Mouse (Mus musculus): ENCODE results near the gene Zfp688. TPM values are rescaled to one million over a fixed set of nuclear protein-coding genes. Genes with fewer than 3 reads are reported as not detected.
A peak's percentile ranks its signal among the peaks of the same experiment; 100 is the strongest.
"Not testable (repeated sequence)": the region's sequence is repeated elsewhere in the genome, so short reads cannot be mapped to it uniquely, and the experiment has no call there.

Zfp688 gene
- total RNA-seq (2015; ENCODE audit: low replicate concordance), result 8.4 and 26.9 TPM in 2 replicates
- total RNA-seq (2017; ENCODE audit: low replicate concordance), result 1.0 and 3.5 TPM in 2 replicates

DNA sequence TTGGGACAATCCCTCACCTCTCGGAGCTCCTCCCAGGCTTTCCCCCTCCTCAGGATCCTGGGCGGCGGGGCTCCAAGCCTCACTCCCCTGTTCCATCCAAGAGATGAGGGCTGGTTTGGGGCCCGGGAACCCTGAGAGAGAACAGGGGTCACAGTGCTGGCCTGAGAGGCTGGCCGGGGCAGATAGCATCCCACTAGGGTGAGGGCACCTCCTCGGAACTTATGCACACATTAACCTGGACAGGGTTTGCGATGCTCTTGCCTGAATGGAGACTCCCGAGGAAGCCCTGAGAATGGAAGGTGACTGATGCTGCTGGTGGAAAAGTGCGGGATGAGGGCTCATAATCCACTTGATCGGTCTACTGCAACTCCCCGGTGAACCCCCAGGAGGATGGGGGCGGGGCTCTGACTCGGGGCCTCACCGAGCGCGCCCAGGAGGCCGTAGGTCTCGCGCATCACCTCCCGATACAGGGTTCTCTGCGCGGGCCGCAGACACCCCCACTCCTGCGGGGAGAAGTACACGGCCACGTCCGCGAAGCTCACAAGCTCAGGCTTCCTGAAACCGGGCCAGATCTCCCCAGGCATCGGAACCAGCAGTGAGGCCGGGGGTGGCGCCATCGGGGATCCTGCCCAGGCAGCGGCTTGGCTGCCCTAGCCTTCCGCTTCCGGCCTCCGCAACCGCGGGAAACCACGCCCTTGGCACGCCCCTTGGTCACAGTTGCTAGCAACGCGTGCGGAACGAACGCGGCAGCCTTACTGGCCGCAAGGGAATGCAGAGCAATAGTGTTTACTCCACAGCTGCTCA, at the start of gene Zfp688:
TSS of gene Zfp688 (minus strand) at position 681 of the 804 bp plus-strand sequence.
- ATAC-seq (replicated peaks; ENCODE audit: low FRiP score, poor library complexity, severe bottlenecking), result peak; percentile 91

DNA sequence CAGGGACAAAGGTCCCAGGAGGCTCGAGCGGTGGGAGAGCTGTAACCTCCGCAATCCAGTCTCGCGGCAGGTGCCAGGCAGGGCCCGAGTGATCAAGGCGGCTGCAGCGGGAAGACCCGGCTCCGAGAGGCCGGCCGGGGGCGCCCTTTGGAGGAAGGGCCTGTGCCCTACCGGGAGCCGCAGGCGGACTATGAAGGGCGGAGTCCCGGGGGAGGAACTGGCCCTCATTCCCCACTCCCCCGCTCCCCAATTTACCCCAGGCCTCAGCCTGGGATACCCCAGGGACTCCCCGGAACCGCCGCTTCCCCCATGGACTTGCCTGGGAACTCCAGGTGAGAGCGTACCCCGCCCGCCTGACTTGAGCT, 49.8 kb upstream of the Zfp688 start:
- ATAC-seq (replicated peaks; ENCODE audit: low FRiP score, poor library complexity, severe bottlenecking), result peak; percentile 38

DNA sequence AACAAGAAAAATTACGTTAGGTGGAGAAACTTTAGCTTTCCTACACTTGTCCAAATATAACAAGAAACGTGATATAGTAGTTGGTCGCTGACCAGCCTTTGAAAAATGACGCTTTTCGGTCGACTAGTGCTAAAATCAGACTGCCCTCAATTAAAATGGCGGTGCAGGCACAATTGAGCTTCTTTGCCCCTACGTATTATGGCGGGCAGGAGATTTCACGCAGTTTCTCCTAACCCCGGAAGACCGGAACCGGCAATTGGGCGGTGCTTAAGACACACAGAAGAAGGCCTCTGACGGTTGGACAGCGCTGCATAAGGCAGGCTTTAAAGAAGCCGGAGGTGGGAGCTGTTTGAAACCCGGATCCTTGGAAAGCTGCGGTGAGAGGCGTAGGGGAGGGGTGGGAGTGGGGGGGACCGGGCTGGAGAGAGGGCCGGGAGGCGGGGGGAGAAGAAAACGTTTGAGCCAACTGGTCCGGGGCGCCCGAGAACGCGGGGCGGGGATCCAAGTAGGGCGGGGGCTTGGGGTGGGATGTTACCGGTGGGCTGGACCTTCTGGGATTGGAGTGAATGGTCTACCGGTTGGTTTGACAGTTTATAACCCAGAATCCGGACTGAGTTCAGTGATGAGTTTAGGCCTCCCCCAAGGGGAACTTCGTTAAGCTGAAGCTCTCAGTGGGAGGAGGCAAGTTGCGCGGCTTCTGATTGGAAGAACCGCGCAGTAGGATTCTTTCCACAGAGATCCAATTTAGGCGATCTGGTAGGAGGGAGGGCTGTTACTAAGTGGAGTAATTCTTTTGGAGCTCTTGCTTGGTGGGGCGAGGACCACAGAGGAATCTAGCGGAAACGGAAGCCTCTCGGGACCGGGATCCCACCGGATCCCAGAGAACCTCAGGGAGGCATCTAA, 49.1 kb upstream of the Zfp688 start:
- ATAC-seq (replicated peaks; ENCODE audit: low FRiP score, poor library complexity, severe bottlenecking), result peak; percentile 88

DNA sequence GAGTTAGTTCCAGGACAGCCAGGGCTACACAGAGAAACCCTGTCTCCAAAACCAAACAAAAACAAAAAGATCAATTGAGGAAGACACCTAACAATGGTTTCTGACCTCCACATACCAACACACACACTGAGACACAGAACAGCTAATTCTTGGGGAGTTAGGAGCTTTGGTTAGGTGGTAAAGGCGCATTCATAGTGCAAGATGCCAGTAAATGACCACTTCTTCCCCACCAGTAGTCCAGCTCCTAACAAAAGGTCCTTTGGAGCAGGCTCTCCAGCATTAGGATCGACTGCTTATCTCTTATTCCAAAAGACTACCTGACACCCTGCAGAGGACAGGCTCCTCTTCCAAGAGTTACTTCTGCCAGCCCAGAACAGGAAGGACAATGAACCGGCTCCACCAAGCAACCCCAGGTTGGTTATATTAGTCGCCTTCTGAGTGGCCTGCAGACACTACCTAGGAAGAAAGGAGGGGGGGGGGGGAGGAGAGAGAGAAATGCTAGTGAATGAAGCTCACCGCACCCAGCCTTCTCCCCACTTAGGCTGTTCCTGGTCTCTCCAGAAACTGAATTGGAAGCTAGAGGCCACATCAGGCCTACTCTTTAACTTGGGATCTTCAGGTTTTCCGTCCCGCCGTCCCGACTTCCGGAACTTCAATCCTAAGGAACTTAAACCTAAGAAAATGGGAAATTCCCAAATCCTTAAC, 48.3 kb upstream of the Zfp688 start:
- peak; percentile 48 for ATAC-seq (replicated peaks; ENCODE audit: low FRiP score, poor library complexity, severe bottlenecking)

DNA sequence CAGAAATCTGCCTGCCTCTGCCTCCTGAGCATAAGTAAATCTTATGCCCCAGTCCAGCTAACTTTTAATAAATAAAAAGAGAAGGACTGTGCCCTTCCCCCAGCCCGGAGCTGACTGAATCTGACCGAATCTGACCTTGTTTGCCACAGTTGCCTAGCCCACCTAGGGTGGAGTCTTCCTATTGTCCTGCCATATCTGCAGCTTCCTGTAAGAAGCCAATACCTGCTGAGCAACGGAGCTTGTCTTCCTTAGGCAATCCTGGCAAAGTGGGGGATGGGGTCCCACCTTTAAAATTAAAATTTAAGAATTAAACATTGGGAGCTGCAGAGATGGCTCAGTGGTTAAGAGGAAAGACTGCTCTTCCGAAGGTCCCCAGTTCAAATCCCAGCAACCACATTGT, 44.7 kb upstream of the Zfp688 start:
- no peak for ATAC-seq (replicated peaks; ENCODE audit: low FRiP score, poor library complexity, severe bottlenecking)

DNA sequence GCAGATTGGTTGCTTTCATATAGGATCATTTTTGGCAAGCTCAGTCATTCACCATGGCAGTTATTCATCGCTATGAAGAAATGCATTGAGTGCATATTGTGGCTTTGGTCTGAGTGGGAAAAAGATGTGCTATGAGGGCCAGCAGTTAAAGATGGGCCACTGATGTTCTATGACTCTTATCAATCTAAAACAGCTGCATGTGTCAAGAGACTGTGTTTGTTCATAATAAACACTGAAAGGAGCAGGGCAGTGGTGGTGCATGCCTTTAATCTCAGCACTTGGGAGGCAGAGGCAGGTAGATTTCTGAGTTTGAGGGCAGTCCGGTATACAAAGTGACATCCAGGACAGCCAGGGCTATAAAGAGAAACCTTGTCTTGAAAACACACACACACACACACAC, 43.8 kb upstream of the Zfp688 start:
- 0 out of 2 replicates have a peak, but pooled peaks have one; percentile 51 for ATAC-seq (replicated peaks; ENCODE audit: low FRiP score, poor library complexity, severe bottlenecking)

DNA sequence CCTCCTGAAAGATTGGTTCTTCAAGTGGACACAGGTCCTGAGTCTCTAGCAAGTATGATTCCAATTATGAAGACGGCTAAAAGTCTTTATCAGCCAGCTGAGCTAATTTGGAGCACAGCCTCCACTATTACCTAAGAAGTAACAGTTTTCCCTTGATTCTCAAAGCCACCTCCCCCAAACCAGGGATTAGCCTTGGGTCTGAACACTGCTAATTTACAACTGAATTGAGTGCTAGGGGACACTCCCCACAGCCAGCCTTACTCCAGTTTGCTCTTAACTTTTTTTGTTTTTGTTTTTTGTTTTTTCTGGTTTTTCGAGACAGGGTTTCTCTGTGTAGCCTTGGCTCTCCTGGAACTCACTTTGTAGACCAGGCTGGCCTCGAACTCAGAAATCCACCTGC, 43.3 kb upstream of the Zfp688 start:
- ATAC-seq (replicated peaks; ENCODE audit: low FRiP score, poor library complexity, severe bottlenecking), result no peak

DNA sequence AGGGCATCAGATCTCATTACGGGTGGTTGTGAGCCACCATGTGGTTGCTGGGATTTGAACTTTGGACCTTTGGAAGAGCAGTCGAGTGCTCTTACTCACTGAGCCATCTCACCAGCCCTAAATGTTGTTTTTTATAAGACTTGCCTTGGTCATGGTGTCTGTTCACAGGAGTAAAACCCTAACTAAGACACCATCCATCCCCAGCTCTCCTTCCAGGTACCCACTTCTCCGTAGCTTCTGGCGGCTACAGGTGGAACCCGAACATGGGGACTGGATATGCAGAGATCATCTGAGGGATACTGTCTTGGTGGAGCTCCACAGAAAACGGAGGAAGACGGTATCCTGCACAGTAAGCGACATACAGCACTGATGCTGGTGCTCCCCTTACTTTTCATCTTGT, 37.4 kb upstream of the Zfp688 start, which contains the start of gene Prr14:
TSS of gene Prr14 (plus strand) at position 301 of the 400 bp plus-strand sequence.
- 0 out of 2 replicates have a peak, but pooled peaks have one; percentile 56 for ATAC-seq (replicated peaks; ENCODE audit: low FRiP score, poor library complexity, severe bottlenecking)

DNA sequence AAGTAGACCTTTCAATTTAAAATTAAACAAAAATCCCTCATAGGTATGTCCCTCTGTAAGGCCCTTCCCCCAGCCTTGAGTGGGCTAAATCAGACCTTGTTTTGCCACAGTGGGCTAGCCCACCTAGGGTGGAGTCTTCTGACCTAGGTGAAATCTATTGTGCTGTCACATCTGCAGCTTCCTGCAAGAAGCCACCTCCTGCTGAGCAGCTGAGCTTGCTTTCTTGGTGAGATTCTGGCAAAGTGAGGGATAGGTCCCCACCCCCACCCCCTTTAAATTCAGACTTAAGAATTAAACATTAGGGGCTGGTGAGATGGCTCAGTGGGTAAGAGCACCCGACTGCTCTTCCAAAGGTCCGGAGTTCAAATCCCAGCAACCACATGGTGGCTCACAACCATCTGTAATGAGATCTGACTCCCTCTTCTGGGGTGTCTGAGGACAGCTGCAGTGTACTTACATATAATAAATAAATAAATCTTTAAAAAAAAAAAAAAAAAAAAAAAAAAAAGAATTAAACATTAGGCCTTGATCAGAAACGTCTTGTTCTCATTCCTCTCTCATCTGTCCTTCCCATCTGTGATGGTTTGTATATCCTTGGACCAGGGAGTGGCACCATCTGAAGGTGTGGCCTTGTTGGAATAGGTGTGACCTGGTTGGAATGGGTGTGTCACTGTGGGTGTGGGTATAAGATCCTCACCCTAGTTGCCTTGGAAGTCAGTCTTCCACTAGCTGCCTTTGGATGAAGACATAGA, 36.7 kb upstream of the Zfp688 start:
- not testable (repeated sequence) for ATAC-seq (replicated peaks; ENCODE audit: low FRiP score, poor library complexity, severe bottlenecking)

DNA sequence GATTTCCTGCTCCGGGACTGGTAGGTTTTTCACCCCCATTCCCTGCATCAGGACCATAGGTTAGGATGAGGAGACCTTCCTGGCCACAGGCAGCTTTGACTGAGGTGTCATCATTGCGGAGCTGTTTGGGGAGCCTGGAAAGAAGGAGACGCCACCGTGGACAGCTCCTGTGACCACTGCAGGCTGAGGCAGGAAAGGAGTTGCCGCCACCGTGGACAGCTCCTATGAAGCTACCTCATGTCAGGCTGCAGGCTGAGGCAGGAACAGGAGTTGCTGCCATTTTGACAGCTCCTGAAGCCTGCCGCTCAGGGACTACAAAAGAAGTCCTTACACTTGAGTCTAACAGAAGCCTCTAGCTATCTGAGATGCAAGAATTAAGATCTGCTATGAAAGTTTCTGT, 33.0 kb upstream of the Zfp688 start:
- no peak for ATAC-seq (replicated peaks; ENCODE audit: low FRiP score, poor library complexity, severe bottlenecking)

DNA sequence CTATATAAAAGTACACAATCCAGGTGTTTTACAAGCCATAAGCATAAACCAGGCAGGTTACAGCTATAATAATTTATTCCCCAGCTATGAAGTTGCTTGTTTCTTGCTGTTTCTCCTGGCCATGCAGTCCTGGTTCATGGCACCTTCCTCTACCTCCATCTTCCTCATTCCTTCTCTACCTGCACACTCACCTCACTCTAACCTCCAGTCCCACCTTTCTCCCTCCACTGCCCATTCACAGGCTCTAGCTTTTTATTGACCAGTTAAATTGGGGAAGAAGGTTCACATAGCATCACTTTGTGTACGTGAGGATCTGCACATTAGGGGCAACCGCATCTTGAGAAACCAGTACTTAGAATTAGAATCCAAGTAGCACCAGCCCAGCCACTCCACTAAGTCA, 31.2 kb upstream of the Zfp688 start:
- no peak for ATAC-seq (replicated peaks; ENCODE audit: low FRiP score, poor library complexity, severe bottlenecking)

DNA sequence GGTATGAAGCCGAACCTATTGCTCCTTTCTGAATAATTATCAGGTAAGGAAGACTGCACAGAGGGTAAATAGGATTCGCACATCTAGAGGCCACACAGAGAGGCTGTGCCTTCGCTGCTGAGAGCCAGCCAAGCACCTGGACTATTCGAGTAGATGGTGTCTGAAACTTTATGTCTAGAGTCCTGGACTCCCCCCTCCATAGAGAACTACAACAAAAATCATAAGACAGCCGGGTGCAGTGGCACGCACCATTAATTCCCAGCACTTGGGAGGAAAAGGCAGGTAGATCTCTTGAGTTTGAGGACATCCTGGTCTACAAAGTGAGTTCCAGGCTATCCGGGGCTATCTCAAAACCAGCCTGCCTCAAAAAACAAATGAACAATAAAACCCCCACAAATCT, 28.1 kb upstream of the Zfp688 start:
- no peak for ATAC-seq (replicated peaks; ENCODE audit: low FRiP score, poor library complexity, severe bottlenecking)

DNA sequence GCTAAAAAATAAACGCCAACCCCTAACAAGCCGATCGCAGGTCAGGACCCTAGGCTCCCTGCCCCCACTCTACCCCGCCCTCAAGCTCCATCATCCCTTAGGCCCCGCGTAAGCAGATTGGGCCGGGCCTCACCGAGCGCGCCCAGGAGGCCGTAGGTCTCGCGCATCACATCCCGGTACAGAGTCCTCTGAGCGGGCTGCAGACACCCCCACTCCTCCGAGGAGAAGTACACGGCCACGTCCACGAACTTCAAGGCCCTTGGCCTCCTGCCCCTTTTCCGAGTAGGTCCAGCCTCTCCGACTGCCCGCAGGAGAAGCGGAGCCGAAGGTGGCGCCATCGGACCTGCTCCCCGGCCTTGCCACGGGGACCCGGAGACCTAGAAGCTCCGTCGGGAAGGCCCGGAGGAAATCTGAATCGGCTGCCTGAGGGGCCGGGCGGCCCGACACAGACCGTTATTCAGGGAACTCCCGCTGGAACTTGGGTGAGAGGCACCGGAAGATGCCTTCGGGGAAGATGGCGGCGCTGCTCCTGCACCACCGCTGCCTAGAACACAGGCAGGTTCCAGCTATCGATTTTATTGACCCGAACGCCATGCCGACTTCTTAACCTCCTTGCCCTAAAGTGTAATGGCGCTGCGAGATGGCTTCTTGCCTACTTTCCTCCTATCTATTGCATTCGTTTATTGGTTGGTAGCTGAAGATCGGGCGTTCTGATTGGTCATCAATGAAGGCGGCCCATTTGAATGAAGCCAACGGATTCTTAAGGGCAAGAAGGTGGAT, 26.8 kb upstream of the Zfp688 start, which contains the start of gene Zfp689:
TSS of gene Zfp689 (minus strand) at position 638 of the 780 bp plus-strand sequence.
- ATAC-seq (replicated peaks; ENCODE audit: low FRiP score, poor library complexity, severe bottlenecking), result peak; percentile 91

DNA sequence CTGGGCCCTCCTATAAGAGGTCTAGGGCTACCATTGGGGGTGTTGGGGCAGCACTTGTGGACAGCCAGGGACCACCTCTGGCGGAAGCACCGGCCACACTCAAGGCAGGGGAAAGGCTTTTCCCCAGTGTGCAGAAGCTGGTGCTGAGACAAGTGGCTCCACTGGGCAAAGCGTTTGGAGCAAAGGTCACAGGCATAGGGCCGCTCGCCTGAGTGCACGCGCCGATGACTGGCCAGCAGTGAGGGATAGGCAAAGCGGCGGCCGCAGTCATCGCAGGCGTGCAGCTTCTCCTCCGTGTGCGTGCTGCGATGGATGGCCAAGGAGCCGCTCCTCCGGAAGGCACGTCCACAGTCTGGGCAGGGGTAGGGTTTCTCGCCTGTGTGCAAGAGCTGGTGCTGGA, 22.1 kb upstream of the Zfp688 start:
- no peak for ATAC-seq (replicated peaks; ENCODE audit: low FRiP score, poor library complexity, severe bottlenecking)

DNA sequence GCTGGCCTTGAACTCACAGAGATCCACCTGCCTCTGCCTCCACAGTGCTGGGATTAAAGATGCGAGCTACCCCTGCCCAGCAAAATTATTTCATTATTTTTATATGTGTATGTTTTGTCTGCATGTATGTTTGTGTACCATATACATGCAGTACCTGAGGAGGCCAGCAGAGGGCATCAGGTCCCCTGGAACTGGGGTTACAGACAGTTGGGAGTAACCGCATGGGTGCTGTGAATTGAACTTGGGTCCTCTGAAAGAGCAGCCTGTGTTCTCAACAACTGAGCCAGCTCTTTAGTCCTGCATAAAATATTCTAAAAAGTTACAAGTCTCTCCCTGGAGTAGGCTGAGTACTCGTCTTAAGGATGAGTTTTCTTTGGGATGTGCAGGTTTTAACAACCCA, 15.9 kb upstream of the Zfp688 start:
- ATAC-seq (replicated peaks; ENCODE audit: low FRiP score, poor library complexity, severe bottlenecking), result no peak; the same call in 1 of the 2 replicates

DNA sequence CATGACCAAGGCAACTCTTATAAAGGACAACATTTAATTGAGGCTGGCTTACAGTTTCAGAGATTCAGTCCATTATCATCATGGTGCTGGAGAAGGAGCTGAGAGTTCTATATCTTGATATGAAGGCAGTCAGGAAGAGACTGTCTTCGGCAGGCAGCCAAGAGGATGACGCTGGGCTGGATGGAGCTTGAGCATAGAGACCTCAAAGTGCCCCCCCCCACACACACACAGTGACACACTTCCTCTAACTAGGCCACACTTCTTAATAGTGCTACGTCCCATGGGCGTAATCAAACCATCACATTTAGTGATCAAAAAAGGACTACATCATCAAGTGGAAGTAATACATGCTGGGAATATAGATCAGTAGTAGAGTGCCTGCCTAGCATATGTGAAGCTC, 13.3 kb upstream of the Zfp688 start:
- ATAC-seq (replicated peaks; ENCODE audit: low FRiP score, poor library complexity, severe bottlenecking), result no peak

DNA sequence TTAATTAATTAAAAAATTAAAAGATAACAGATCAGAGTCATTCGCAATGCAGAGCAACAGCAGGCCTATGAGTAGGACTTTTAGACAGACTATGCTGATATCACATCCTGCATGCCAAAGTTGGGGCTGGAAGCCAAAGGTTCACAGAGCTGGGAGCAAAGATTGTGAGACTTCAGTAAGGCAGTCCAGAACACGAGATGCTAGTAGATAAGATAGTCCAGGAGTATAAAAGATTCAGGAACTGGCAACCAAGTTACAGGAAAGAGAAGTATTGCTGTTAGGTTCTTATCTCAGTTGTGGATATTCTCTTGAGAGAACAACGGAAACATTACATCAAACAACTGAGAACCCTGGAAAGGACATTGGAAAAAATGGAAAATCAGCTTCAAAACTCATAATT, 4.5 kb upstream of the Zfp688 start:
- no peak for ATAC-seq (replicated peaks; ENCODE audit: low FRiP score, poor library complexity, severe bottlenecking)

DNA sequence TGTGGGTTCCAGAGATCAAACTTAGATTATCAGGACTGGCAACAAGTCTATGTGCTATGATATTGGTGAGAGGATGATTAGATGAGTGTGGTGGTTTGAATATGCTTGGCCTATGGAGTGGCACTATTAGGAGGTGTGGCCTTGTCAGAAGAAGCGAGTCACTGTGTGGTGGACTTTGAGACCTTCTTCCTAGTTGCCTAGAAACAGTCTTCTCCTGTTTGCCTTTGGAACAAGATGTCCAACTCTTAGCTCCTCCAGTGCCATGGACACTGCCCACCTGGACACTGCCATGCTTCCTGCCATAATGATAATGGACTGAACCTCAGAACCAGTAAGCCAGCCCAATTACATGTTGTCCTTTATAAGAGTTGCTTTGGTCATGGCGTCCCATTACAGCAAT, 4.0 kb upstream of the Zfp688 start:
- ATAC-seq (replicated peaks; ENCODE audit: low FRiP score, poor library complexity, severe bottlenecking), result no peak

DNA sequence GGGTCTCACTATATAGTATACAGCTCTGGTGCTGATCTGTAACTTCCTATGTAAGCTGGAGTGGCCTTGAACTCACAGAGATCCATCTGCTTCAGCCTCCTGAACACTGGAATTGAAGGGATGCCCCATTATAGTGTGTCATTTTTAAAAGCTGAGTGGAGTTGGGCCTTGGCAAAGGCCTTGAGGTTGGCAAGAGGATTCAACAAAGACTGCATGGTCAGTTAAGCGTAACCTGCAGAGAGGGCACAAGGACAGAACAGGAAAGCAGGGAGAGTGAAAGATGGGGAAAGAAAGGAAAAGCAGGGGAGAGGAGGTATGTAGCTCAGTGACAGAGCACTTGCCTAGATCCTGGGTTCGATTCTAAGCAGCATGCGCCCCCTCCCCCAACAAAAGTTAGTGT, 3.4 kb upstream of the Zfp688 start:
- no peak for ATAC-seq (replicated peaks; ENCODE audit: low FRiP score, poor library complexity, severe bottlenecking)

All from erythroblast, adult 5-6 weeks (primary cell).